In genomic region chr12:91640712-91641111, GRCm38 (mm10) we compare ENCODE assay signal across 8 mouse cellular contexts. TPM values are rescaled to one million over a fixed set of nuclear protein-coding genes. Genes with fewer than 3 reads are reported as not detected.
A peak's percentile ranks its signal among the peaks of the same experiment; 100 is the strongest.
DNase-seq lines count a peak whose midpoint lies in the region; TF ChIP-seq lines count a peak whose summit lies in the region.
"Had no signal": no experiment of that assay in that cellular context is flagged by ENCODE, and none has a peak within 500 bp of the region (broad histone marks: within the 10 kb centered on the region; RNA-seq: fewer than 3 reads in every experiment).

No protein-coding gene starts in this region.

- H3K4me1 ChIP-seq in ES-E14 (ENCODE audit: control insufficient read depth in 2 of 2, insufficient read depth in 2 of 2, low read length in 2 of 2, poor library complexity in 1 of 2) = peaks cover 0 to 8% of the 10 kb centered on the region in 2 experiments; a peak in 2 of 4 replicates
- 0 out of 2 replicates have a peak, but pooled peaks cover 3% of the 10 kb centered on the region for H3K4me1 ChIP-seq in lung, adult 2 months (ENCODE audit: control insufficient read depth, insufficient read depth, low read length)

- intact Hi-C loops in gastrocnemius, postnatal 14 days (cut with DNase I; ENCODE audit: low total_unique reads) = loop anchor here (5.0 kb wide), 1 partner anchor 152 kb away; no protein-coding TSS in a partner anchor

- in situ Hi-C loops in ES-E14 (cut with MboI; ENCODE audit: low sequenced_read_pairs in 2 of 2, unreplicated experiment in 2 of 2) = loop anchor here (5.0 to 25.0 kb wide), 2 partner anchors 147 to 152 kb away; partner anchors contain the start of gene Ston2 (in 1 of the 2)

- no peak for TF ChIP-seq POLR2A in lung, adult 2 months (IDR thresholded peaks at IDR 0.05; ENCODE audit: borderline replicate concordance, extremely low read depth, low read depth, low read length)

- no peak overlapping the region for H3K4me3 ChIP-seq in ES-E14 (ENCODE audit: insufficient read depth in 1 of 2, low read depth in 1 of 2, low read length in 2 of 2, poor library complexity in 1 of 2, severe bottlenecking in 1 of 2)
- H3K4me3 ChIP-seq in lung, adult 2 months (replicated peaks; ENCODE audit: extremely low read depth, low read depth, low read length) = no peak overlapping the region
- H3K4me3 ChIP-seq: hindbrain, embryonic 15.5 days had no signal

- TF ChIP-seq CTCF in lung, adult 2 months (IDR thresholded peaks at IDR 0.05; ENCODE audit: insufficient read depth, low read length) = peak; percentile 40; the same call in 1 of the 2 replicates

- H3K27ac ChIP-seq in ES-E14 (ENCODE audit: insufficient read depth, low read depth, low read length, poor library complexity, severe bottlenecking) = no peak overlapping the region

- H3K9ac ChIP-seq in ES-E14 (ENCODE audit: insufficient read depth, low read depth, low read length, poor library complexity, severe bottlenecking) = no peak overlapping the region

- no peaks in the 10 kb centered on the region; the same call in 1 of the 2 replicates for H3K9me3 ChIP-seq in ES-E14 (ENCODE audit: control insufficient read depth, insufficient read depth, low read depth, low read length)
- H3K9me3 ChIP-seq: hindbrain, embryonic 15.5 days had no signal

- peak; percentile 53 to 54 for DNase-seq in B cell, adult 2 months
- no peak for DNase-seq in ES-E14 (ENCODE audit: low read depth, low spot score)
- DNase-seq in cerebellum, adult 8-10 months = peak; percentile 34
- DNase-seq in gastrocnemius, postnatal 14 days = peak; percentile 46
- peak; percentile 62 to 74 for DNase-seq in kidney, postnatal 25 days
- DNase-seq in lung, adult 2 months = peak; percentile 27
- peak; percentile 52 for DNase-seq in retina, postnatal 7 days (ENCODE audit: low read depth, low spot score)

- WGBS in lung, adult 2 months = 30% methylated on average over 7 of the region's 7 CpGs

- H3K36me3 ChIP-seq in ES-E14 (ENCODE audit: control insufficient read depth, insufficient read depth, low read length, poor library complexity, severe bottlenecking) = peaks cover 6% of the 10 kb centered on the region
- H3K36me3 ChIP-seq: hindbrain, embryonic 15.5 days had no signal

TF ChIP-seq in ES-E14, 5 proteins besides CTCF, POLR2A, EP300 and RAD21:
- no peak for TF ChIP-seq MAFK (IDR thresholded peaks at IDR 0.05; ENCODE audit: insufficient read depth, low read depth, low read length)
- peak; percentile 68; the same call in 1 of the 2 replicates for TF ChIP-seq ZC3H11A (IDR thresholded peaks at IDR 0.05; ENCODE audit: borderline replicate concordance, low read depth, low read length)

RNA-seq across cellular contexts. Expression of gene Gtf2a1, which starts 50.4 kb away (rescaled TPM):
- total RNA-seq in ES-E14 (2012; rRNA removed) = 27.9 and 38.0 TPM in 2 replicates
- 10 to 100 TPM; 19.1 to 20.2 TPM for total RNA-seq in gastrocnemius, postnatal 14 days (2021)
- polyA plus RNA-seq in lung, adult 2 months (2012; rRNA removed) = 11.8 and 13.7 TPM in 2 replicates
